Mouse (Mus musculus): ENCODE measurements around the gene Usp22.

- no peak for TF ChIP-seq CTCF (IDR thresholded peaks at IDR 0.05; ENCODE audit: low read depth, low read length)
- TF ChIP-seq POLR2A (IDR thresholded peaks at IDR 0.05; ENCODE audit: borderline replicate concordance, low read depth, low read length), result no peak
Measured at GRCm38 (mm10) chr11:61207487-61208246, 32.8 kb upstream of the Usp22 start, which contains the start of gene Aldh3a1.

All from bone marrow macrophage, adult 2 months (primary cell).